Mouse (Mus musculus) forebrain, embryonic 11.5 days (tissue): Measurements from ENCODE around the gene Clp1. TPM values are rescaled to one million over a fixed set of nuclear protein-coding genes. Genes with fewer than 3 reads are reported as not detected.
A peak's percentile ranks its signal among the peaks of the same experiment; 100 is the strongest.

Experiments used
- ATAC-seq: fragments of 200-750 bp; cut with Nextera tagmentation; replicated peaks from 2 replicates; pipeline ENCODE4 v1.8.0; 2017; ENCODE audit warnings: moderate TSS enrichment; ENCODE audit not compliant: low FRiP score
- DNase-seq: peaks from one replicate; pipeline ENCODE4 v3.0.0-alpha.2; 2017; ENCODE audit warnings: low spot score
- H3K27ac ChIP-seq: fragments of 300-500 bp; sonication (generic); 2 replicates; pipeline ENCODE4 v1.5.1; 2014; ENCODE audit warnings: low read depth, low read length
- H3K27me3 ChIP-seq: fragments of 300-500 bp; sonication (generic); 2 replicates; pipeline ENCODE4 v1.6.1; 2014; ENCODE audit warnings: mild to moderate bottlenecking, low read length, mixed read lengths; ENCODE audit not compliant: control insufficient read depth, insufficient read depth
- H3K36me3 ChIP-seq: fragments of 300-500 bp; sonication (generic); 2 replicates; pipeline ENCODE4 v1.6.1; 2014; ENCODE audit warnings: mild to moderate bottlenecking, low read length, moderate library complexity, mixed read lengths; ENCODE audit not compliant: control insufficient read depth, insufficient read depth
- H3K4me1 ChIP-seq: fragments of 300-500 bp; sonication (generic); replicated peaks from 2 replicates; pipeline ENCODE4 v1.6.1; 2014; ENCODE audit warnings: low read length, mixed read lengths; ENCODE audit not compliant: control insufficient read depth, insufficient read depth
- H3K4me2 ChIP-seq: fragments of 300-500 bp; sonication (generic); 2 replicates; pipeline ENCODE4 v1.6.1; 2014; ENCODE audit warnings: low read depth, mild to moderate bottlenecking, low read length, moderate library complexity, mixed read lengths; ENCODE audit not compliant: severe bottlenecking
- H3K4me3 ChIP-seq: fragments of 300-500 bp; sonication (generic); 2 replicates; pipeline ENCODE4 v1.5.1; 2014; ENCODE audit warnings: low read depth, low read length
- H3K9ac ChIP-seq: fragments of 300-500 bp; sonication (generic); 2 replicates; pipeline ENCODE4 v1.6.1; 2014; ENCODE audit warnings: low read length
- H3K9me3 ChIP-seq: fragments of 300-500 bp; sonication (generic); 2 replicates; pipeline ENCODE4 v1.6.1; 2016; ENCODE audit warnings: low read length, mixed read lengths; ENCODE audit not compliant: control insufficient read depth
- WGBS: fragments of 180-500 bp; shearing (Covaris S2); extraction: QIAGEN DNeasy Blood & Tissue Kit; methylation state at CpG from one replicate; pipeline ENCODE4 v1.1.7; 2014; 5-methylcytosine and 5-hydroxymethylcytosine counted together
- polyA plus RNA-seq: library from polyadenylated mRNA; unstranded; fragments of >200 nt; fragmentation: Nextera tagmentation; extraction: Ambion mirVana; gene quantifications from 2 replicates; pipeline ENCODE4 v1.2.1, GENCODE M21; 2014

The Clp1 gene
- polyA plus RNA-seq, 1 experiment from 2014 or later = 45.1 TPM

DNA sequence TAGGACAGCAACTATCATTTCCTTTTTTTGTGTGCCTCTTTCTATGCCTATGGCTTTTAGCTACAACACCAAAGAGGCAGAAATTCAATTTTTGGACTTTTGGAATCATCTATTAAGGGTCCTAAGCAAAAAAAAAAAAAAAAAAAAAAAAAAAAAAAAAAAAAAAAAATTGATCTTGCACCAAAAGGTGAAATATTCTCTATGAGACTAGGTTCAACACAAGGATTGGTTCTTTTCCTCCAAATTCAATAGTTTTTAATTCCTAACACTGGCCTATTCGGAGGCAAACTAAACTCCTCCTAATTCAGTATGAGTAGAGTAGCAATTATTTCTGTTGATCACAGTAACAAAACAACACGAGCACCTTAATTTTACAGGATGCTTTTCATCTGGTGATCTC lies 15.3 kb downstream of the Clp1 start:
- no peak overlapping the region for H3K4me3 ChIP-seq
- peaks cover 8% of the 10 kb centered on the region; the same call in 1 of the 2 replicates for H3K36me3 ChIP-seq
- DNase-seq (no peak), ATAC-seq (no peak)
- peaks cover 2% of the 10 kb centered on the region; the same call in 1 of the 2 replicates for H3K4me1 ChIP-seq
- H3K9me3 ChIP-seq = no peaks in the 10 kb centered on the region
- H3K4me2 ChIP-seq = no peak overlapping the region
- H3K9ac ChIP-seq = no peak overlapping the region
- no peak overlapping the region for H3K27ac ChIP-seq
- H3K27me3 ChIP-seq = no peaks in the 10 kb centered on the region
- 91% methylated on average over 2 of the region's 2 CpGs for WGBS

DNA sequence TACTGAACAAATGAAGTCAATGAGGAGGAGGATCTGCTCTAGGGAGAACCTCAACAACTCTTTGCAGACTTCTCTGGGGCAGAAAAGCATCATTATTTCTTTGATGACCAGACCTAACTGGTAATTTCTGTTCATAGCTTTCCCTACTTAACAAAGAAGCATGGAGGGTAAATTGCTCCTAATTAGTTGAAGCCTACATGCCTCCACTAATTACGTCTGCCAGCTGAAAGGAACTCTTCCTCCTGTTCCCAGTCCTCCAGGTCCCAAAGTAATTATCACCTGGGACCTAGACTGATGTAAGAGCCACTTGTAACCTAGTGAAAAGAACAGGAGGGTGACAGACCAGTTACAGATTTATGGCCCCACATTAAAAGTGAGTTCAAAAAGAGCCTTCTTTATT lies 19.6 kb downstream of the Clp1 start:
- Histone ChIP-seq H3K27me3 (no peaks in the 10 kb centered on the region), H3K36me3 (peaks cover 8% of the 10 kb centered on the region), H3K4me2 (no peak overlapping the region), H3K9ac (no peak overlapping the region), H3K9me3 (no peaks in the 10 kb centered on the region), H3K27ac (peak overlapping the region; percentile 48; the same call in 1 of the 2 replicates), H3K4me3 (no peak overlapping the region), H3K4me1 (no peaks in the 10 kb centered on the region; the same call in 1 of the 2 replicates)
- no peak for DNase-seq
- 62% methylated on average over 1 of the region's 1 CpGs for WGBS
- ATAC-seq = peak; percentile 76

DNA sequence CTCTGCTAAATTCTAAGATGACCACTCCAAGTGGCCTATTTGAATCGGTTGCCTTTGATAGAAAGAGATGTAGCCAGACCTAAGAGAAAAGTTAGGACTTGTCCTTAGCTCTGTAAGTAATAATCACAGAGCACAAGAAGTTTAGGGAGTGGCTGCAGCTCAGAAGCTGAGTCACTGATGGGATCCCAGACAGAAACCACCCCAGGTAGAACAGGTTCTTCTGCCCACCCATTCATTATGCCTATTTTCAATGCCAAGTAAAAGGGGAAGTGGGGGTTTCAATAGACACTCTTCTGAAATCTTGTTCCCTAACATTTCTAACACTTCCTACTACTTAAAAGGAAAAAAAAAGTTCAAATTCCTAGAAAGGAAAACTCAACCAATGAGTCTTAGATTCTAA lies 21.9 kb downstream of the Clp1 start:
- peaks cover 4% of the 10 kb centered on the region for H3K36me3 ChIP-seq
- WGBS = 84% methylated on average over 1 of the region's 1 CpGs
- no peaks in the 10 kb centered on the region for H3K27me3 ChIP-seq
- no peak overlapping the region for H3K4me2 ChIP-seq
- no peak overlapping the region for H3K4me3 ChIP-seq
- H3K9ac ChIP-seq = no peak overlapping the region
- no peaks in the 10 kb centered on the region for H3K9me3 ChIP-seq
- DNase-seq = no peak
- H3K27ac ChIP-seq = no peak overlapping the region
- ATAC-seq = no peak
- H3K4me1 ChIP-seq = no peaks in the 10 kb centered on the region; the same call in 1 of the 2 replicates

DNA sequence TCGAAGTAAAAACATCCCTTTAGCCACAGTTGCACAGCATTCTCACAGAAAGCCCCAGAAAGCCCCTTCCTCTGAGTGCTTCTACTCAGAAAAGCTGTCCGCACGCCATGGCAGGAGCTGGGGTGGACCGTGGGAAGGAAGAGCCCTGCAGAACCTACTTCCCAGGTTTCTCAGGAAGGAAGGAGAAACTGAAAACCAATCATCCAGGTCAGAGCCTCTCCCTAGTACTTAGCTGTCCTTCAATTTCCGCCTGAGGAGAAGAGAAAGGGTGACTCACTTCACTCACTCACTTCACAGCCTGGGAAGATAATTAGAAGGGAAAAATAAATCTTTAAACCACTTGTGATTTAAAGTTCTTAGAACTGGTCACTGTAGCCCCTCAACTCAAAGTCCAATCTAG lies 22.8 kb downstream of the Clp1 start:
- H3K36me3 ChIP-seq = no peaks in the 10 kb centered on the region; the same call in none of the 2 replicates
- no peak overlapping the region for H3K4me2 ChIP-seq
- DNase-seq (no peak), ATAC-seq (no peak)
- H3K27me3 ChIP-seq = no peaks in the 10 kb centered on the region
- WGBS = 72% methylated on average over 5 of the region's 5 CpGs
- no peak overlapping the region for H3K27ac ChIP-seq
- no peaks in the 10 kb centered on the region for H3K9me3 ChIP-seq
- no peaks in the 10 kb centered on the region; the same call in 1 of the 2 replicates for H3K4me1 ChIP-seq
- no peak overlapping the region for H3K4me3 ChIP-seq
- H3K9ac ChIP-seq = no peak overlapping the region

DNA sequence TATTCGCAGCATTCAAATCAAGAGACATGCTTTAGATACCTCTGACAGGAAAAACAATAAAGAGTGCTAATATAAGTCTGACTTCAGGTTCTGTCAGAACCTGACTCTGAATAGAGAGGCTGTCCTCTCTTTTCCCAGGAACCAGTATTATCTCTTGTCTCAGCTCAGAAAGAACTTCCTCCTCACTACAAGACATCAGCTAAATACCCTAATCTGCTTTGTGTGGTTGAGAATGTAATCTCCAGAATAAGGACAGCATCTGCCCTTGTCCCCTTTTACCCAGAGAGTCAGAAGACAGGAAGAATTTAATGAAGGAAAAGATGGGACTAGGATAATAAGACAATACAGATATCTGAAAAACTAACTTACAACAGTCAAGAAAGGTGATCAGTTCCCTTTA lies 23.7 kb downstream of the Clp1 start:
- no peaks in the 10 kb centered on the region; the same call in 1 of the 2 replicates for H3K4me1 ChIP-seq
- 93% methylated on average over 1 of the region's 1 CpGs for WGBS

DNA sequence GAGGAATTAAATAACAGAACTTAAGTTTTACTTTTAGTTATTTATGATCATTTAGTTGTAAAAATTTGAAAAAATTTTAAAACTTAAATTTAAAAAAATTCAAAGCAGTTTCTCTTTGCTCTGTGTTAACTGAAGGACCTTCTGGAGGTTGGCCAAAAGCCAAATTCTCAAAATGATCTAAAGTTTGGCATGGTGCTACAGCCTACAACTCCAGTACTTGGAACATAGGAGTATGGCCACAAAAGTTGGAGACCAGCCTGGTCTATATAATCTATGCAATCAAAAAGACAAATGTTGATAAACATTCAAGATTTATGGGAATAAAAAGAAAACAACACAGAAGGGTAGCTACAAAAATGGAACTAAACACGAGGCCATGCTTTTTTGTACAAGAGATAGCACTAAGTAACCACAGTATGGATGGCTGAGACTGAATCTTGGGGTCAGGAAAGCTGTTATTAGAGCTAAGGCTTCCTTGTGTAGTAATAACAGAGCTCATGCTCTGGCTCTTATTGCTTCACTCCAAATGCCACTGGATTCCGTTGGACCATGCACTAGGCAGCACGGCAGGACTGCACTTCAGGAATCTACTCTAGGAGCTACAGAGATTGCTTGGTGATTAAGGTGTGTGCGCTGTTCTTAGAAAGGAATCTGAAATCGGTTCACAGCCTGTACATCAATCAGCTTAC lies 32.0 kb downstream of the Clp1 start:
- no peaks in the 10 kb centered on the region; the same call in 1 of the 2 replicates for H3K36me3 ChIP-seq
- no peak for DNase-seq
- H3K27me3 ChIP-seq = no peaks in the 10 kb centered on the region
- no peak overlapping the region for H3K9ac ChIP-seq
- no peak overlapping the region for H3K27ac ChIP-seq
- H3K4me3 ChIP-seq = no peak overlapping the region
- H3K4me1 ChIP-seq = no peaks in the 10 kb centered on the region
- H3K4me2 ChIP-seq = no peak overlapping the region
- 94% methylated on average over 5 of the region's 5 CpGs for whole genome bisulfite sequencing
- no peaks in the 10 kb centered on the region for H3K9me3 ChIP-seq
- ATAC-seq = no peak

More for the DNA sequence above, 23.7 kb downstream of the Clp1 start:
- Histone ChIP-seq H3K4me3 (no peak overlapping the region), H3K27ac (no peak overlapping the region), H3K9me3 (no peaks in the 10 kb centered on the region), H3K36me3 (no peaks in the 10 kb centered on the region; the same call in none of the 2 replicates), H3K27me3 (no peaks in the 10 kb centered on the region), H3K9ac (no peak overlapping the region), H3K4me2 (no peak overlapping the region)
- ATAC-seq (no peak), DNase-seq (no peak)

DNA sequence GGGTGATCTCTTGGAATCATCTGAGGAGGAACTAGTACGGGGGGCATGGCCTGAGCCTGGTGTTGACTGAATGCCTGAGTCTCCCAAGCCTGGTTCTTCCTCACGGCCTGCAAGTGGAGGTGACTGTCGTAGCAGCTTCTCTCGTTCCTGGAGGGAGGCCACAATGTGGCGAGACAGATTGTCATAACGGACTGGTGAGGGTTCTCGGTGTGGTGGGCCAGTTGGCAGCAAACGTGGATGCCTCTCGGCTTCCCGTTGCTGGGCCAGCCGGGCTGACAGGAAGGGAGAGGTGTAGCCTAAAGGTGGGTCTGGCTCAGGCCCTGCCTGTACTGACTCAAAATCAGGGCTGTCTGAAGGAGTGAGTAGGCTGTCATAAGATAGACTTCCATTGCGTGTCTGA lies 37.1 kb downstream of the Clp1 start:
- ATAC-seq = no peak
- 94% methylated on average over 12 of the region's 12 CpGs for WGBS
- peaks cover 5% of the 10 kb centered on the region; the same call in 1 of the 2 replicates for H3K36me3 ChIP-seq

DNA sequence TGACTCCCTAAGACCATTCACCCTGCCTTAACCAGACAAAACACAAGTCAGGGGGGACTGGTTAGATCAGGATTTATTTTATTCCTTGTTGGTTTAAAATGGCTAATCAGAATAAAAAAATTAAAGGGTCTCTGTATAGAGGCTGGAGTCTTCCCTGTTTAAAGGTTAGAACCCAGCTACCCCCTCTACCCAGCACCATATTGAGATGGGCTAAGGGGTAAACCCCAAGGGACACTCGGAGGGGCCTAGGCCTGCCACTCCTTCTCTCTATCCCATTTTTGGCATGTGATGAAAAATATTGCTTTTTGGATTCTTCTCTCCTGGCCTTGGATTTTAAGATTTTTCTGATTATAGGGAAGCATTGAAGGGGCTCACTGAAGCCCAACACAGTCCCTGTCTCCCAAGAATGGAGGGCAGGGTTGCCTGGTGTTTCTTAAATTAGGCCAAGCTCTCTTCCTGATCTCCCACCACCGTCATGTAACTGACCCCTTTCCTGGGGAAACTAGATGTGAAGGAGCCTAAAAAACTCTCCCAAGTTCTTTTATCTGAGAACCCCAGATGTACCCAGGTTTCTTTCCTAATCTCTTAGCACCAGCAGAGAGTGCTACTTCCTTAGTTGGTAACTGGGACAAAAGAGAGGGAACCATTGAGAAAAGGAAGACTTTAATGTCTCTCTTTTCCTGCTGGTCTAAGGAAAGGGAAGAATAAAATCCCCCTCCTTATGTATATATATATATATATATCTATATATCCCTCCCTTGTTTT lies 38.9 kb downstream of the Clp1 start:
- H3K27ac ChIP-seq = no peak overlapping the region
- no peaks in the 10 kb centered on the region for H3K9me3 ChIP-seq
- H3K27me3 ChIP-seq = no peaks in the 10 kb centered on the region
- H3K9ac ChIP-seq = no peak overlapping the region
- WGBS = 79% methylated on average over 2 of the region's 2 CpGs
- DNase-seq = no peak
- H3K4me1 ChIP-seq = no peaks in the 10 kb centered on the region
- no peak overlapping the region for H3K4me3 ChIP-seq
- peaks cover 5% of the 10 kb centered on the region; the same call in 1 of the 2 replicates for H3K36me3 ChIP-seq
- no peak overlapping the region for H3K4me2 ChIP-seq
- no peak for ATAC-seq

More for the DNA sequence above, 37.1 kb downstream of the Clp1 start:
- Histone ChIP-seq H3K4me3 (no peak overlapping the region), H3K27ac (no peak overlapping the region), H3K9ac (no peak overlapping the region), H3K4me2 (no peak overlapping the region), H3K27me3 (no peaks in the 10 kb centered on the region), H3K9me3 (no peaks in the 10 kb centered on the region), H3K4me1 (no peaks in the 10 kb centered on the region)
- no peak for DNase-seq
